In genomic region chr4:62359256-62359775, GRCm38 (mm10) we compare ENCODE assay signal across 9 mouse cellular contexts. TPM values are rescaled to one million over a fixed set of nuclear protein-coding genes. Genes with fewer than 3 reads are reported as not detected.
DNase-seq lines count a peak whose midpoint lies in the region; ATAC-seq lines count a peak whose summit lies in the region.
"Had no signal": no experiment of that assay in that cellular context is flagged by ENCODE, and none has a peak within 500 bp of the region (broad histone marks: within the 10 kb centered on the region; RNA-seq: fewer than 3 reads in every experiment).

No protein-coding gene starts in this region.

- peak overlapping the region; percentile 88 for H3K4me3 ChIP-seq in erythroblast, embryonic 14.5 days (replicated peaks)
- peak overlapping the region; percentile 71 for H3K4me3 ChIP-seq in forebrain, embryonic 15.5 days
- H3K4me3 ChIP-seq in liver, embryonic 16.5 days (ENCODE audit: low read depth, low read length): peak overlapping the region; percentile 77

- DNase-seq in A20 (ENCODE audit: low read depth, low spot score): peak; percentile 73
- no peak for DNase-seq in urinary bladder, postnatal 25 days (ENCODE audit: low spot score)
- DNase-seq in thymus, postnatal 25 days: no peak
- no peak for DNase-seq in natural killer cell, adult 2 months (ENCODE audit: low spot score in 2 of 2)

- H3K9me3 ChIP-seq in erythroblast, embryonic 14.5 days (ENCODE audit: control insufficient read depth, low read length): no peaks in the 10 kb centered on the region
- no peaks in the 10 kb centered on the region for H3K9me3 ChIP-seq in forebrain, embryonic 15.5 days
- H3K9me3 ChIP-seq in liver, embryonic 16.5 days (replicated peaks; ENCODE audit: control insufficient read depth, low read length): no peaks in the 10 kb centered on the region

- H3K9ac ChIP-seq in forebrain, embryonic 15.5 days (replicated peaks): peak overlapping the region; percentile 60
- H3K9ac ChIP-seq in liver, embryonic 16.5 days (ENCODE audit: low read depth, low read length): peak overlapping the region; percentile 83

- no peak for ATAC-seq in erythroblast, adult 5-6 weeks (replicated peaks; ENCODE audit: low FRiP score, poor library complexity, severe bottlenecking)
- ATAC-seq in forebrain, embryonic 15.5 days (replicated peaks): no peak
- ATAC-seq in liver, embryonic 16.5 days (ENCODE audit: low read depth): no peak

- 49% methylated on average over 7 of the region's 7 CpGs for WGBS in forebrain, embryonic 15.5 days
- WGBS in liver, embryonic 16.5 days (ENCODE audit: insufficient replicate concordance): 21% methylated on average over 7 of the region's 7 CpGs

- H3K27me3 ChIP-seq in erythroblast, embryonic 14.5 days (ENCODE audit: control insufficient read depth): no peaks in the 10 kb centered on the region
- H3K27me3 ChIP-seq in forebrain, embryonic 15.5 days: no peaks in the 10 kb centered on the region
- H3K27me3 ChIP-seq in liver, embryonic 16.5 days (ENCODE audit: control insufficient read depth, insufficient read depth, low read depth, low read length): no peaks in the 10 kb centered on the region
- H3K27me3 ChIP-seq: Patski had no signal

- H3K36me3 ChIP-seq in erythroblast, embryonic 14.5 days (ENCODE audit: control insufficient read depth): peaks cover 26% of the 10 kb centered on the region
- no peaks in the 10 kb centered on the region for H3K36me3 ChIP-seq in forebrain, embryonic 15.5 days
- H3K36me3 ChIP-seq in liver, embryonic 16.5 days (ENCODE audit: control insufficient read depth, insufficient read depth): no peaks in the 10 kb centered on the region

- peak overlapping the region; percentile 68 for H3K4me2 ChIP-seq in forebrain, embryonic 15.5 days (replicated peaks)
- H3K4me2 ChIP-seq in liver, embryonic 16.5 days (ENCODE audit: low read depth, low read length): peak overlapping the region; percentile 77

- peak overlapping the region; percentile 81; the same call in 1 of the 2 replicates for H3K27ac ChIP-seq in forebrain, embryonic 15.5 days (replicated peaks)
- H3K27ac ChIP-seq in liver, embryonic 16.5 days (ENCODE audit: low read length): peak overlapping the region; percentile 91

- H3K4me1 ChIP-seq in erythroblast, embryonic 14.5 days (ENCODE audit: control insufficient read depth): peaks cover 36% of the 10 kb centered on the region
- peaks cover 23% of the 10 kb centered on the region for H3K4me1 ChIP-seq in forebrain, embryonic 15.5 days
- H3K4me1 ChIP-seq in liver, embryonic 16.5 days (ENCODE audit: control insufficient read depth, low read depth, low read length): peaks cover 20% of the 10 kb centered on the region

RNA-seq across cellular contexts. Expression of gene Fkbp15, which starts 1.0 kb away (rescaled TPM):
- polyA plus RNA-seq in erythroblast, embryonic 14.5 days (2012): 1.4 TPM in 2 replicates
- total RNA-seq in erythroblast, adult 5-6 weeks (2015; ENCODE audit: low replicate concordance): 15.0 and 25.9 TPM in 2 replicates
- 29.0 and 31.6 TPM in 2 replicates for total RNA-seq in erythroblast, adult 5-6 weeks (2017; ENCODE audit: low replicate concordance)
- 22.8 and 23.6 TPM in 2 replicates for polyA plus RNA-seq in forebrain, embryonic 15.5 days (2015; fragmentation: Nextera tagmentation; extraction: Ambion mirVana)
- polyA plus RNA-seq in liver, embryonic 16.5 days (2015; fragmentation: Nextera tagmentation; extraction: Ambion mirVana): 14.5 and 15.9 TPM in 2 replicates

RNA-seq across cellular contexts. Expression of gene Slc31a1, which starts 1.2 kb away (rescaled TPM):
- 0.09 and 0.15 TPM in 2 replicates for polyA plus RNA-seq in erythroblast, embryonic 14.5 days (2012)
- total RNA-seq in erythroblast, adult 5-6 weeks (2015; ENCODE audit: low replicate concordance): 2.7 and 5.2 TPM in 2 replicates
- 3.7 and 5.4 TPM in 2 replicates for total RNA-seq in erythroblast, adult 5-6 weeks (2017; ENCODE audit: low replicate concordance)
- polyA plus RNA-seq in forebrain, embryonic 15.5 days (2015; fragmentation: Nextera tagmentation; extraction: Ambion mirVana): 39.2 and 40.4 TPM in 2 replicates
- polyA plus RNA-seq in liver, embryonic 16.5 days (2015; fragmentation: Nextera tagmentation; extraction: Ambion mirVana): 60.4 and 63.7 TPM in 2 replicates

RNA-seq across cellular contexts. Expression of gene Cdc26, which starts 49.1 kb away (rescaled TPM):
- polyA plus RNA-seq in erythroblast, embryonic 14.5 days (2012): 1.4 and 2.1 TPM in 2 replicates
- total RNA-seq in erythroblast, adult 5-6 weeks (2015; ENCODE audit: low replicate concordance): 33.4 and 49.1 TPM in 2 replicates
- total RNA-seq in erythroblast, adult 5-6 weeks (2017; ENCODE audit: low replicate concordance): 30.9 and 33.0 TPM in 2 replicates
- 104 and 125 TPM in 2 replicates for polyA plus RNA-seq in forebrain, embryonic 15.5 days (2015; fragmentation: Nextera tagmentation; extraction: Ambion mirVana)
- 52.4 and 55.5 TPM in 2 replicates for polyA plus RNA-seq in liver, embryonic 16.5 days (2015; fragmentation: Nextera tagmentation; extraction: Ambion mirVana)

RNA-seq across cellular contexts. Expression of gene Prpf4, which starts 49.3 kb away (rescaled TPM):
- polyA plus RNA-seq in erythroblast, embryonic 14.5 days (2012): 0.17 TPM in 2 replicates
- 1.3 and 2.7 TPM in 2 replicates for total RNA-seq in erythroblast, adult 5-6 weeks (2015; ENCODE audit: low replicate concordance)
- 7.0 and 12.5 TPM in 2 replicates for total RNA-seq in erythroblast, adult 5-6 weeks (2017; ENCODE audit: low replicate concordance)
- 17.8 and 19.5 TPM in 2 replicates for polyA plus RNA-seq in forebrain, embryonic 15.5 days (2015; fragmentation: Nextera tagmentation; extraction: Ambion mirVana)
- polyA plus RNA-seq in liver, embryonic 16.5 days (2015; fragmentation: Nextera tagmentation; extraction: Ambion mirVana): 8.4 and 9.8 TPM in 2 replicates

Comparison
In these comparisons a context has a peak if more than half of its experiments do, and no peak if none do; other contexts are left out.
1. RNA of gene Slc31a1, which starts 1.2 kb away (polyA plus RNA-seq): 60.4 to 63.7 TPM in liver, embryonic 16.5 days and 39.2 to 40.4 TPM in forebrain, embryonic 15.5 days; 0.09 to 0.15 TPM in erythroblast, embryonic 14.5 days; every median in the first group is over 10 times any median in the second.
2. RNA of gene Cdc26, which starts 49.1 kb away (polyA plus RNA-seq): 104 to 125 TPM in forebrain, embryonic 15.5 days and 52.4 to 55.5 TPM in liver, embryonic 16.5 days; 1.4 to 2.1 TPM in erythroblast, embryonic 14.5 days; every median in the first group is over 10 times any median in the second.
3. Peak in every context shown above with its lines, with median percentiles within 50 percentile points of each other: H3K4me3 ChIP-seq.